Mouse (Mus musculus): Measurements from ENCODE around the gene Amn. TPM values are rescaled to one million over a fixed set of nuclear protein-coding genes. Genes with fewer than 3 reads are reported as not detected.

Gene Amn
- total and polyA plus RNA-seq, 2 experiments from 2014 or later: 0.90 to 7.5 TPM

- no peak overlapping the region for H3K9ac ChIP-seq (replicated peaks; ENCODE audit: low read depth, low read length)
- H3K27ac ChIP-seq (ENCODE audit: low read depth): no peak overlapping the region
- H3K4me1 ChIP-seq (ENCODE audit: control insufficient read depth, insufficient read depth): peaks cover 13% of the 10 kb centered on the region
- no peaks in the 10 kb centered on the region for H3K9me3 ChIP-seq (replicated peaks; ENCODE audit: control insufficient read depth, low read length)
- H3K4me3 ChIP-seq (ENCODE audit: low read depth, low read length): no peak overlapping the region
- H3K4me2 ChIP-seq (ENCODE audit: low read depth, low read length): no peak overlapping the region
- 0 out of 2 replicates have a peak, but pooled peaks cover 12% of the 10 kb centered on the region for H3K36me3 ChIP-seq (replicated peaks; ENCODE audit: control insufficient read depth, insufficient read depth, low read length)
- H3K27me3 ChIP-seq (ENCODE audit: control insufficient read depth, insufficient read depth, low read length): no peaks in the 10 kb centered on the region
- DNase-seq (ENCODE audit: low spot score) (no peak), ATAC-seq (ENCODE audit: insufficient read depth, low read depth) (no peak)
- 88% methylated on average over 4 of the region's 4 CpGs for WGBS
- no peak for TF ChIP-seq CTCF (IDR thresholded peaks at IDR 0.05; ENCODE audit: low read depth)
- no peak for TF ChIP-seq EP300 (IDR thresholded peaks at IDR 0.05; ENCODE audit: low read depth)
Measured at GRCm38 (mm10) chr12:111233798-111234197, 37.1 kb upstream of the Amn start.

- H3K27ac ChIP-seq (ENCODE audit: low read depth): no peak overlapping the region
- 24% methylated on average over 9 of the region's 9 CpGs for WGBS
- DNase-seq (ENCODE audit: low spot score) (peak; percentile 43), ATAC-seq (ENCODE audit: insufficient read depth, low read depth) (peak; percentile 79; the same call in 1 of the 2 replicates)
- H3K36me3 ChIP-seq (replicated peaks; ENCODE audit: control insufficient read depth, insufficient read depth, low read length): 0 out of 2 replicates have a peak, but pooled peaks cover 12% of the 10 kb centered on the region
- no peaks in the 10 kb centered on the region for H3K9me3 ChIP-seq (replicated peaks; ENCODE audit: control insufficient read depth, low read length)
- TF ChIP-seq CTCF (IDR thresholded peaks at IDR 0.05; ENCODE audit: low read depth) (no peak), EP300 (IDR thresholded peaks at IDR 0.05; ENCODE audit: low read depth) (no peak)
- no peak overlapping the region for H3K4me3 ChIP-seq (ENCODE audit: low read depth, low read length)
- peaks cover 13% of the 10 kb centered on the region for H3K4me1 ChIP-seq (ENCODE audit: control insufficient read depth, insufficient read depth)
- no peaks in the 10 kb centered on the region for H3K27me3 ChIP-seq (ENCODE audit: control insufficient read depth, insufficient read depth, low read length)
- H3K4me2 ChIP-seq (ENCODE audit: low read depth, low read length): no peak overlapping the region
- H3K9ac ChIP-seq (replicated peaks; ENCODE audit: low read depth, low read length): no peak overlapping the region
Measured at GRCm38 (mm10) chr12:111234383-111234782, 36.5 kb upstream of the Amn start.

- H3K36me3 ChIP-seq (replicated peaks; ENCODE audit: control insufficient read depth, insufficient read depth, low read length): peaks cover 16% of the 10 kb centered on the region; the same call in 1 of the 2 replicates
- ATAC-seq (ENCODE audit: insufficient read depth, low read depth): no peak
- no peak for DNase-seq (ENCODE audit: low spot score)
- no peak overlapping the region for H3K4me3 ChIP-seq (ENCODE audit: low read depth, low read length)
- no peak overlapping the region for H3K4me2 ChIP-seq (ENCODE audit: low read depth, low read length)
- no peaks in the 10 kb centered on the region for H3K27me3 ChIP-seq (ENCODE audit: control insufficient read depth, insufficient read depth, low read length)
- H3K9ac ChIP-seq (replicated peaks; ENCODE audit: low read depth, low read length): no peak overlapping the region
- TF ChIP-seq EP300 (IDR thresholded peaks at IDR 0.05; ENCODE audit: low read depth): no peak
- no peak for TF ChIP-seq CTCF (IDR thresholded peaks at IDR 0.05; ENCODE audit: low read depth)
- H3K9me3 ChIP-seq (replicated peaks; ENCODE audit: control insufficient read depth, low read length): no peaks in the 10 kb centered on the region
- peaks cover 13% of the 10 kb centered on the region for H3K4me1 ChIP-seq (ENCODE audit: control insufficient read depth, insufficient read depth)
- H3K27ac ChIP-seq (ENCODE audit: low read depth): no peak overlapping the region
- 97% methylated on average over 6 of the region's 6 CpGs for WGBS
Measured at GRCm38 (mm10) chr12:111235631-111236030, 35.3 kb upstream of the Amn start.

GRCm38 (mm10) chr12:111237611-111238188 is 33.2 kb upstream of the Amn start:
- no peaks in the 10 kb centered on the region for H3K27me3 ChIP-seq (ENCODE audit: control insufficient read depth, insufficient read depth, low read length)
- WGBS: 95% methylated on average over 16 of the region's 16 CpGs
- peaks cover 16% of the 10 kb centered on the region; the same call in 1 of the 2 replicates for H3K36me3 ChIP-seq (replicated peaks; ENCODE audit: control insufficient read depth, insufficient read depth, low read length)
- no peak overlapping the region for H3K27ac ChIP-seq (ENCODE audit: low read depth)
- DNase-seq (ENCODE audit: low spot score) (no peak), ATAC-seq (ENCODE audit: insufficient read depth, low read depth) (no peak)
- no peak for TF ChIP-seq EP300 (IDR thresholded peaks at IDR 0.05; ENCODE audit: low read depth)
- no peak for TF ChIP-seq CTCF (IDR thresholded peaks at IDR 0.05; ENCODE audit: low read depth)
- H3K9me3 ChIP-seq (replicated peaks; ENCODE audit: control insufficient read depth, low read length): no peaks in the 10 kb centered on the region
- H3K4me3 ChIP-seq (ENCODE audit: low read depth, low read length): no peak overlapping the region
- no peak overlapping the region for H3K4me2 ChIP-seq (ENCODE audit: low read depth, low read length)
- H3K4me1 ChIP-seq (ENCODE audit: control insufficient read depth, insufficient read depth): peaks cover 13% of the 10 kb centered on the region
- no peak overlapping the region for H3K9ac ChIP-seq (replicated peaks; ENCODE audit: low read depth, low read length)

- H3K9ac ChIP-seq (replicated peaks; ENCODE audit: low read depth, low read length): no peak overlapping the region
- H3K4me3 ChIP-seq (ENCODE audit: low read depth, low read length): no peak overlapping the region
- H3K9me3 ChIP-seq (replicated peaks; ENCODE audit: control insufficient read depth, low read length): no peaks in the 10 kb centered on the region
- TF ChIP-seq EP300 (IDR thresholded peaks at IDR 0.05; ENCODE audit: low read depth) (no peak), CTCF (IDR thresholded peaks at IDR 0.05; ENCODE audit: low read depth) (no peak)
- H3K27me3 ChIP-seq (ENCODE audit: control insufficient read depth, insufficient read depth, low read length): no peaks in the 10 kb centered on the region
- H3K4me2 ChIP-seq (ENCODE audit: low read depth, low read length): no peak overlapping the region
- H3K27ac ChIP-seq (ENCODE audit: low read depth): no peak overlapping the region
- 86% methylated on average over 5 of the region's 5 CpGs for WGBS
- ATAC-seq (ENCODE audit: insufficient read depth, low read depth) (no peak), DNase-seq (ENCODE audit: low spot score) (no peak)
- peaks cover 21% of the 10 kb centered on the region; the same call in 1 of the 2 replicates for H3K36me3 ChIP-seq (replicated peaks; ENCODE audit: control insufficient read depth, insufficient read depth, low read length)
- H3K4me1 ChIP-seq (ENCODE audit: control insufficient read depth, insufficient read depth): peaks cover 13% of the 10 kb centered on the region
Measured at GRCm38 (mm10) chr12:111238345-111238744, 32.5 kb upstream of the Amn start.

- Histone ChIP-seq H3K4me3 (ENCODE audit: low read depth, low read length) (no peak overlapping the region), H3K9me3 (replicated peaks; ENCODE audit: control insufficient read depth, low read length) (no peaks in the 10 kb centered on the region), H3K9ac (replicated peaks; ENCODE audit: low read depth, low read length) (no peak overlapping the region), H3K36me3 (replicated peaks; ENCODE audit: control insufficient read depth, insufficient read depth, low read length) (peaks cover 22% of the 10 kb centered on the region; the same call in 1 of the 2 replicates), H3K27me3 (ENCODE audit: control insufficient read depth, insufficient read depth, low read length) (no peaks in the 10 kb centered on the region), H3K27ac (ENCODE audit: low read depth) (no peak overlapping the region), H3K4me1 (ENCODE audit: control insufficient read depth, insufficient read depth) (peaks cover 13% of the 10 kb centered on the region), H3K4me2 (ENCODE audit: low read depth, low read length) (no peak overlapping the region)
- TF ChIP-seq CTCF (IDR thresholded peaks at IDR 0.05; ENCODE audit: low read depth) (no peak), EP300 (IDR thresholded peaks at IDR 0.05; ENCODE audit: low read depth) (no peak)
- no peak for DNase-seq (ENCODE audit: low spot score)
- no peak for ATAC-seq (ENCODE audit: insufficient read depth, low read depth)
- 55% methylated on average over 4 of the region's 4 CpGs for WGBS
Measured at GRCm38 (mm10) chr12:111238778-111239177, 32.1 kb upstream of the Amn start.

All from heart, postnatal 0 days (tissue).